Mouse (Mus musculus) liver, embryonic 14.5 days (tissue): Measurements from ENCODE around the gene Tph1. TPM values are rescaled to one million over a fixed set of nuclear protein-coding genes. Genes with fewer than 3 reads are reported as not detected.

Experiments
- ATAC-seq: fragments of 200-750 bp; cut with Nextera tagmentation; 2 replicates; pipeline ENCODE4 v1.8.0; 2017; ENCODE audit warnings: moderate number of reproducible peaks, mild to moderate bottlenecking, moderate library complexity; ENCODE audit not compliant: insufficient read depth
- DNase-seq, 3 experiments: peaks; one replicate each; pipeline ENCODE4 v3.0.0-alpha.2; 2012 to 2013; ENCODE audit warnings: low read depth in 3 of 3, low spot score in 3 of 3
- H3K27ac ChIP-seq: fragments of 300-500 bp; sonication (generic); 2 replicates; pipeline ENCODE4 v1.5.1; 2014; ENCODE audit warnings: moderate library complexity, mild to moderate bottlenecking, control low read depth, inconsistent platforms
- H3K27me3 ChIP-seq: fragments of 300-500 bp; sonication (generic); 2 replicates; pipeline ENCODE4 v1.6.1; 2014; ENCODE audit warnings: mild to moderate bottlenecking, low read length, moderate library complexity; ENCODE audit not compliant: control insufficient read depth, insufficient read depth
- H3K36me3 ChIP-seq: fragments of 300-500 bp; sonication (generic); replicated peaks from 2 replicates; pipeline ENCODE4 v1.6.1; 2014; ENCODE audit warnings: low read depth; ENCODE audit not compliant: control insufficient read depth, insufficient read depth
- H3K4me1 ChIP-seq, 2 experiments: fragments of 200-500 bp in 1 of 2; fragments of 300-500 bp in 1 of 2; sonication (generic) in 1 of 2; replicated peaks; 2 replicates each; pipeline ENCODE4 v1.6.1; 2012 to 2014; ENCODE audit warnings: antibody characterized with exemption in 1 of 2, inconsistent platforms in 1 of 2, low read length in 1 of 2; ENCODE audit not compliant: control insufficient read depth in 2 of 2, insufficient read depth in 2 of 2
- H3K4me2 ChIP-seq: fragments of 300-500 bp; sonication (generic); 2 replicates; pipeline ENCODE4 v1.6.1; 2014; ENCODE audit warnings: low read depth, mild to moderate bottlenecking, control low read depth, moderate library complexity
- H3K4me3 ChIP-seq, 2 experiments: fragments of 200-500 bp in 1 of 2; fragments of 300-500 bp in 1 of 2; sonication (generic) in 1 of 2; 2 replicates each; pipeline ENCODE4 v1.5.1; 2012 to 2014; ENCODE audit warnings: low read depth in 2 of 2, low read length in 2 of 2, mild to moderate bottlenecking in 2 of 2, control low read depth in 1 of 2, inconsistent platforms in 1 of 2, moderate library complexity in 1 of 2; ENCODE audit not compliant: insufficient read depth in 1 of 2
- H3K9ac ChIP-seq: fragments of 300-500 bp; sonication (generic); replicated peaks from 2 replicates; pipeline ENCODE4 v1.6.1; 2014; ENCODE audit warnings: mild to moderate bottlenecking, control low read depth, moderate library complexity
- H3K9me3 ChIP-seq: fragments of 300-500 bp; sonication (generic); 2 replicates; pipeline ENCODE4 v1.6.1; 2016; ENCODE audit warnings: low read length, mixed read lengths; ENCODE audit not compliant: control insufficient read depth
- CTCF ChIP-seq: IDR thresholded peaks from 2 replicates; pipeline ENCODE4 v1.5.1; 2016; ENCODE audit warnings: antibody characterized with exemption, low read depth, control low read depth
- EP300 ChIP-seq: IDR thresholded peaks from 2 replicates; pipeline ENCODE4 v1.6.1; 2016; ENCODE audit warnings: antibody characterized with exemption, low read depth
- WGBS: fragments of 180-500 bp; shearing (Covaris S2); extraction: QIAGEN DNeasy Blood & Tissue Kit; methylation state at CpG from one replicate; pipeline ENCODE4 v1.1.7; 2014; ENCODE audit not compliant: insufficient replicate concordance; 5-methylcytosine and 5-hydroxymethylcytosine counted together
- polyA plus RNA-seq, 2 experiments: library from polyadenylated mRNA; depleted of rRNA in 1 of 2; stranded (reverse) in 1 of 2; unstranded in 1 of 2; fragments of >200 nt; fragmentation: Nextera tagmentation in 1 of 2; extraction: Ambion mirVana in 1 of 2; gene quantifications; 2 replicates each; pipeline versions ENCODE4 v1.2.1 to v1.2.3; 2012 to 2014

The Tph1 gene
- polyA plus RNA-seq, 2 experiments = not detected

GRCm38 (mm10) chr7:46640062-46640461 is 32.3 kb downstream of the Tph1 start:
- Histone ChIP-seq H3K4me3 (peak overlapping the region; percentile 32 to 70), H3K4me1 (peaks cover 0 to 5% of the 10 kb centered on the region in 2 experiments; a peak in 2 of 4 replicates), H3K9ac (no peak overlapping the region), H3K27ac (no peak overlapping the region), H3K36me3 (no peaks in the 10 kb centered on the region), H3K9me3 (no peaks in the 10 kb centered on the region), H3K27me3 (no peaks in the 10 kb centered on the region; the same call in 1 of the 2 replicates), H3K4me2 (peak overlapping the region; percentile 83)
- ATAC-seq (no peak), DNase-seq (no peak)
- 14% methylated on average over 17 of the region's 17 CpGs for WGBS
- TF ChIP-seq EP300 (no peak), CTCF (no peak)

GRCm38 (mm10) chr7:46639692-46640031 is 32.7 kb downstream of the Tph1 start, which contains the start of gene Sergef:
Gene Sergef (minus strand): TSS chr7:46639807.
- peaks cover 0 to 5% of the 10 kb centered on the region in 2 experiments; a peak in 2 of 4 replicates for H3K4me1 ChIP-seq
- no peaks in the 10 kb centered on the region; the same call in 1 of the 2 replicates for H3K27me3 ChIP-seq
- DNase-seq (peak; percentile 67 to 74 (median 72)), ATAC-seq (peak; percentile 94)
- no peaks in the 10 kb centered on the region for H3K9me3 ChIP-seq
- peak within 1 kb of the TSS; percentile 69 for H3K9ac ChIP-seq
- TF ChIP-seq EP300 (no peak), CTCF (0 out of 2 replicates have a peak, but pooled peaks have one; percentile 4)
- H3K27ac ChIP-seq = no peak within 1 kb of the TSS
- peak within 1 kb of the TSS; percentile 83 for H3K4me2 ChIP-seq
- H3K4me3 ChIP-seq = peak within 1 kb of the TSS; percentile 64 to 70
- H3K36me3 ChIP-seq = no peaks in the 10 kb centered on the region
- WGBS = 1% methylated on average over 30 of the region's 30 CpGs

GRCm38 (mm10) chr7:46638889-46639691 is 33.2 kb downstream of the Tph1 start:
- no peaks in the 10 kb centered on the region for H3K9me3 ChIP-seq
- TF ChIP-seq EP300 = no peak
- TF ChIP-seq CTCF = no peak
- 14% methylated on average over 32 of the region's 32 CpGs for WGBS
- H3K9ac ChIP-seq = peak overlapping the region; percentile 69
- no peaks in the 10 kb centered on the region; the same call in 1 of the 2 replicates for H3K27me3 ChIP-seq
- H3K4me1 ChIP-seq = peaks cover 0 to 5% of the 10 kb centered on the region in 2 experiments; a peak in 2 of 4 replicates
- H3K36me3 ChIP-seq = no peaks in the 10 kb centered on the region
- H3K4me2 ChIP-seq = peak overlapping the region; percentile 83
- peak overlapping the region; percentile 64 to 70 for H3K4me3 ChIP-seq
- no peak; the same call in none of the 2 replicates for ATAC-seq
- no peak for DNase-seq
- H3K27ac ChIP-seq = no peak overlapping the region

- TF ChIP-seq EP300 = no peak
- no peak for TF ChIP-seq CTCF
- Histone ChIP-seq H3K27me3 (no peaks in the 10 kb centered on the region), H3K36me3 (no peaks in the 10 kb centered on the region), H3K4me3 (no peak overlapping the region), H3K4me1 (no peaks in the 10 kb centered on the region; a peak in 1 of 4 replicates), H3K4me2 (no peak overlapping the region), H3K9me3 (no peaks in the 10 kb centered on the region), H3K27ac (no peak overlapping the region), H3K9ac (no peak overlapping the region)
- 76% methylated on average over 8 of the region's 8 CpGs for WGBS
- ATAC-seq (no peak), DNase-seq (no peak)
Observed at GRCm38 (mm10) chr7:46628375-46628975, 43.9 kb downstream of the Tph1 start.

GRCm38 (mm10) chr7:46623979-46624378 is 48.4 kb downstream of the Tph1 start:
- 58% methylated on average over 2 of the region's 3 CpGs for WGBS
- no peaks in the 10 kb centered on the region for H3K27me3 ChIP-seq
- no peak overlapping the region for H3K27ac ChIP-seq
- TF ChIP-seq CTCF (no peak), EP300 (no peak)
- no peaks in the 10 kb centered on the region for H3K36me3 ChIP-seq
- H3K9ac ChIP-seq = no peak overlapping the region
- H3K4me2 ChIP-seq = no peak overlapping the region
- no peak for DNase-seq
- H3K4me1 ChIP-seq = no peaks in the 10 kb centered on the region
- no peaks in the 10 kb centered on the region for H3K9me3 ChIP-seq
- ATAC-seq = no peak
- no peak overlapping the region for H3K4me3 ChIP-seq
